Mouse (Mus musculus): ENCODE results near the gene 4930404N11Rik. TPM values are rescaled to one million over a fixed set of nuclear protein-coding genes. Genes with fewer than 3 reads are reported as not detected.

4930404N11Rik gene
- polyA plus RNA-seq, 1 experiment, result 0.16 TPM

DNA sequence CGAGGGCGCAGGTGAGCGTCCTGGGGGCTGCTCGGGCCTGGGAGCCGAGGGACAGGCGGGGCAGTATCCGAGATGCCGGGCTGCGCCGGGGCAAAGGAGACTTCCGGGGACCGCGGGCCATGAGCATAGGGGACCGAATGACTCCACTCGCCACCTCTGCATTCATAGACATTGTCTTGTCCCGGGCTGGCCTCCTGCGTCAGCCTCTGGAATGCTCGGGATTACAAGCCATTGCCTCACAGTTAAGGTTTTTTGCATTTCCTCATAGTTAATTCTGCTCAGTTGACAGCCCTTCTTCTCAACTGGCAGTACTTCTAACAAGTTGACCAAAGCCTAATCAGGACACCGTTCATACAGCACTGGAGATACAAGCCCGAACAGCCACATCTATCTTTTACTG lies 44.2 kb downstream of the 4930404N11Rik start:
- no peak for DNase-seq
- Histone ChIP-seq H3K4me1 (ENCODE audit: control insufficient read depth, insufficient read depth, low read length) (peaks cover 5% of the 10 kb centered on the region; the same call in 1 of the 2 replicates), H3K36me3 (ENCODE audit: control insufficient read depth, insufficient read depth, low read length) (no peaks in the 10 kb centered on the region; the same call in 1 of the 2 replicates), H3K27me3 (replicated peaks; ENCODE audit: control insufficient read depth, insufficient read depth, low read length) (no peaks in the 10 kb centered on the region), H3K4me3 (ENCODE audit: insufficient read depth, low read depth, low read length) (peak overlapping the region; percentile 80), H3K27ac (ENCODE audit: insufficient read depth, low read depth, low read length) (peak overlapping the region; percentile 90; the same call in 1 of the 2 replicates)
- TF ChIP-seq POLR2A (IDR thresholded peaks at IDR 0.05; ENCODE audit: low read depth, low read length), result no peak
- no peak for TF ChIP-seq CTCF (conservative IDR thresholded peaks at IDR 0.05; ENCODE audit: insufficient read depth, insufficient read length, low read depth, low read length)
- WGBS, result 1% methylated on average over 20 of the region's 20 CpGs

DNA sequence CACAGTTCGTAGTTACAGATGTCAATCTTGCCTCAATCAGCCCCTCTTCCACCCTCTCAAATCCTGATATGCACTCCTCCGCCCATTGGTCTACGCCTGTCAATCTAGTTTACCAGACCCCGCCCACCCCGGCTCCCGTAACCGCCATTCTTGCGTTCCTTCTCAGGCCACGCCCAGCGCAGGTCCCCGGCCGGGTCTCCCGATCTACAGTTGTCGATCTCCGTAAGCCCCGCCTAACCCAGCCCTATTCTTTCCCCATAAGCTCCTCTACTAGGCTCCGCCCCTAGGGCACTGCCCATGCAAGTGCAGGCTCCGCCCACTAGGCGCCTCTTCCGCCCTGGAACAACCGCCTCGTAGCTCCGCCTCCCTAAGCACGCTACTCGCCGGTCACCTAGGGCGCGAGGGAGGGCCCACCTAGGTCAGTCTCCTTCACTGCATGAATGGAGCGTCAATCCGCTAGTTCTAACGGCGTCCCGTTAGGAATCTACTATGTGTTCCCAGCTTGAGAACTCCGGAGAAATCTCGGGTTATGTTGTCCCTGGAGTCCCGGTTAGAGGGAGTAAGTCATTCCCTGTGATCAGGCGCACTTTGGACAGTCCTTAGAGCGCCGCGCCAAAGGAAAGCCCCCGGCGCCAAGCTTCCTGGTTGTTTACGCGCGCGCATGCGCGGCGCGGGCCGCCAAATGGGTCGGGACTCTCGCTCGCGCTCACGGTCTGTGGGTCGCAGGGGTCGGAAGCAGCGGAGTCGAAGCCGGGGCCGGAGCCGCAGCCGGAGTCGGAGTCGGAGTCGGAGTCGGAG lies 44.9 kb downstream of the 4930404N11Rik start, which contains the start of gene Cactin:
TSS of gene Cactin (plus strand) at position 554 of the 798 bp plus-strand sequence.
- H3K36me3 ChIP-seq (ENCODE audit: control insufficient read depth, insufficient read depth, low read length), result no peaks in the 10 kb centered on the region
- peak; percentile 100 for DNase-seq
- H3K27ac ChIP-seq (ENCODE audit: insufficient read depth, low read depth, low read length), result peak within 1 kb of the TSS; percentile 90
- peaks cover 5% of the 10 kb centered on the region; the same call in 1 of the 2 replicates for H3K4me1 ChIP-seq (ENCODE audit: control insufficient read depth, insufficient read depth, low read length)
- no peaks in the 10 kb centered on the region for H3K27me3 ChIP-seq (replicated peaks; ENCODE audit: control insufficient read depth, insufficient read depth, low read length)
- peak within 1 kb of the TSS; percentile 80 for H3K4me3 ChIP-seq (ENCODE audit: insufficient read depth, low read depth, low read length)
- WGBS, result under 1% methylated on average over 68 of the region's 68 CpGs
- TF ChIP-seq CTCF (conservative IDR thresholded peaks at IDR 0.05; ENCODE audit: insufficient read depth, insufficient read length, low read depth, low read length) (no peak), POLR2A (IDR thresholded peaks at IDR 0.05; ENCODE audit: low read depth, low read length) (no peak)

DNA sequence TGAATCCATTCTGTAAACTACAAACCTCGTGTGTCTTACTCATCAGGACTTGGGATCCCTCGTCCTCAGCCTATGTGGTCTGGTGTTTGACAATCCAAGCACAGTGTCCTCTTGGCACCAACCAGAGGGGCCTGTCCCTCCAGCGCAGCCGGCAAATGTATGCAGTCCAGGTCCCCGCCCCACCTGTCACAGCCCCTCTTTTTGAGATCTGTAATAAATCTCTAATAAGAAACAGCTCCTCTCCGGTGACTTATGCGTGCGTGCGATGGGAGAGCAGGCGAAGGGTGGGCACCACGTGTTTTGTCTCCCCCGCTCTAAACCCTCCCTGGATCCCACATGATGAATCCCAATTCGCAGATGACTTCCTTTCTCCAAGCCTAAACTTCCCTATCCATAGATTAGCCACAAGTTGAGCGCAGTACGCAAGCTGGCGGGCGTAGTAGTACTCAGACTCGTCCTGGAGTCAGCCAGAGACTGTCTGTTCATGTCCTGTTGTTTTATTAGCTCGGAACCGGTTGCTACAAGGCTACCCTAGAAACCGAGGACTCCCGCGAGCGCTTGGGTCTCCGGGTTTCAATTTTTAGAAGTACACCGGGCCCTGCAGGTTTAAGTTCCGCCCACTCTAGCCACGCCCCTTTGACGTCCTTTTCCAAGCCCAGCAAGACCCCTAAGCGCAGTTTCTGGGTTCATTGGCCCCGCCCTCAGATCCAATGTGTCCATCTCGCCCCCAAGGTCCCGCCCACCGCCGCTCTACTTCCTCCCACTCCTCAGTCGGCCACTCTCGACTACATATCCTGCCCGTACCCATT lies 45.7 kb downstream of the 4930404N11Rik start:
- Histone ChIP-seq H3K27ac (ENCODE audit: insufficient read depth, low read depth, low read length) (peak overlapping the region; percentile 83), H3K36me3 (ENCODE audit: control insufficient read depth, insufficient read depth, low read length) (no peaks in the 10 kb centered on the region), H3K4me1 (ENCODE audit: control insufficient read depth, insufficient read depth, low read length) (peaks cover 5% of the 10 kb centered on the region; the same call in 1 of the 2 replicates), H3K27me3 (replicated peaks; ENCODE audit: control insufficient read depth, insufficient read depth, low read length) (no peaks in the 10 kb centered on the region), H3K4me3 (ENCODE audit: insufficient read depth, low read depth, low read length) (peak overlapping the region; percentile 59)
- DNase-seq, result peak; percentile 31
- TF ChIP-seq CTCF (conservative IDR thresholded peaks at IDR 0.05; ENCODE audit: insufficient read depth, insufficient read length, low read depth, low read length), result no peak
- no peak for TF ChIP-seq POLR2A (IDR thresholded peaks at IDR 0.05; ENCODE audit: low read depth, low read length)
- 1% methylated on average over 38 of the region's 38 CpGs for WGBS

DNA sequence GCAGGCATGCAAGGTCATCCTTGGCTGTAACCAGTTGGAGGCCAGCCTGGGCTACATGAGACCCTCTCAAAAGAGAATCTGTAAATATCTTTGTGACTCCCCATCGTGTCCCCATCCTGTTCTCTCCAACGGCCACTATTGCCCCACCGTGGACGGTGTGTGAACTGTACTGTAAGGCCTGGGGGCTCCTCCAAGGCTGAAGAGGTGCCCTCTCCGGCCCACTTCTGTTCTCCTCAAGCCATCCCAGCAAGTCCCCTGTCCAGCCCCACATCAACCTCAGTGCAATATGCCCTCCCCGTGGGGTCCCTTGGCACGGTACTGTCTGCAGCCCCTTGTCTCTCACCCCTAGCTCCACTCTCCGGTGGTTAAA lies 46.3 kb downstream of the 4930404N11Rik start:
- TF ChIP-seq POLR2A (IDR thresholded peaks at IDR 0.05; ENCODE audit: low read depth, low read length) (no peak), CTCF (conservative IDR thresholded peaks at IDR 0.05; ENCODE audit: insufficient read depth, insufficient read length, low read depth, low read length) (peak; percentile 34; the same call in 1 of the 2 replicates)
- Histone ChIP-seq H3K36me3 (ENCODE audit: control insufficient read depth, insufficient read depth, low read length) (no peaks in the 10 kb centered on the region), H3K4me3 (ENCODE audit: insufficient read depth, low read depth, low read length) (no peak overlapping the region), H3K27ac (ENCODE audit: insufficient read depth, low read depth, low read length) (no peak overlapping the region), H3K27me3 (replicated peaks; ENCODE audit: control insufficient read depth, insufficient read depth, low read length) (no peaks in the 10 kb centered on the region), H3K4me1 (ENCODE audit: control insufficient read depth, insufficient read depth, low read length) (peaks cover 5% of the 10 kb centered on the region; the same call in 1 of the 2 replicates)
- no peak for DNase-seq
- 34% methylated on average over 8 of the region's 8 CpGs for WGBS

DNA sequence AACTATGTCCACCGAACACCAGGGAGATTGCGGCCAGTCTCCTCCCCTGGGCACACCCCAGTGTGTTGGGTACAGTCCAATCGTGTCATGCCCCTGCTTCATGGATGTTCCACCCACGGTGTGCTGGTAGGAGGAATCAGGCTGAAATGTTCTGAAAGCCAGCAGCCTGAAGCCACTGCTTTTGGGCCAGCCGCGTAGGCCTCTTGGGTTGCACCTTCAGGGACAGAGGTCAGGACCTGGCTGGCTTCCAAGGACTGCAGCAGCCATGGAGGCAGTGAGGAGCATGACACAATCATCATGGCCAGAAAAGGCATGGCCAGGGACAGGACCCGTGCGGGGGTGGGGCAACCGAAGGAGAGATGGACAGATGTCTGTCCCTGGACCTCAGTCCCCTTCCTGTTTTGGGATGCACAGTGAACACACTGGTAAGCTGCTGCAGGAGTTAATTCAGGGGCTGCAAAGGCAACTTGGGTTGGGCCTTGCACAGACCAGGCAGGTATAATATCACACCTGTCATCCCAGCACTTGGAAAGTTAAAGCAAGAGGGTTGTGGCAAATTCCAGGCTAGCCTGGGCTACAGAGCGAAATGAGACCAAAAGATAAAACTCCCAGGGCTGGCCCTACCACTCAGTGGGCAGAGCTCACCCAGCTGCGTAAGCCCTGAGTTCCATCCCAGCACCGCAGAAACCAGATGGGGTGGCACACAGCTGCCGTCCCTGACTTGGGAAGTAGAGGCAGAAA lies 46.9 kb downstream of the 4930404N11Rik start:
- Histone ChIP-seq H3K27me3 (replicated peaks; ENCODE audit: control insufficient read depth, insufficient read depth, low read length) (no peaks in the 10 kb centered on the region), H3K4me3 (ENCODE audit: insufficient read depth, low read depth, low read length) (no peak overlapping the region), H3K36me3 (ENCODE audit: control insufficient read depth, insufficient read depth, low read length) (no peaks in the 10 kb centered on the region), H3K4me1 (ENCODE audit: control insufficient read depth, insufficient read depth, low read length) (peaks cover 5% of the 10 kb centered on the region; the same call in 1 of the 2 replicates), H3K27ac (ENCODE audit: insufficient read depth, low read depth, low read length) (no peak overlapping the region)
- TF ChIP-seq CTCF (conservative IDR thresholded peaks at IDR 0.05; ENCODE audit: insufficient read depth, insufficient read length, low read depth, low read length) (no peak), POLR2A (IDR thresholded peaks at IDR 0.05; ENCODE audit: low read depth, low read length) (no peak)
- 72% methylated on average over 13 of the region's 13 CpGs for WGBS
- DNase-seq, result peak; percentile 45

DNA sequence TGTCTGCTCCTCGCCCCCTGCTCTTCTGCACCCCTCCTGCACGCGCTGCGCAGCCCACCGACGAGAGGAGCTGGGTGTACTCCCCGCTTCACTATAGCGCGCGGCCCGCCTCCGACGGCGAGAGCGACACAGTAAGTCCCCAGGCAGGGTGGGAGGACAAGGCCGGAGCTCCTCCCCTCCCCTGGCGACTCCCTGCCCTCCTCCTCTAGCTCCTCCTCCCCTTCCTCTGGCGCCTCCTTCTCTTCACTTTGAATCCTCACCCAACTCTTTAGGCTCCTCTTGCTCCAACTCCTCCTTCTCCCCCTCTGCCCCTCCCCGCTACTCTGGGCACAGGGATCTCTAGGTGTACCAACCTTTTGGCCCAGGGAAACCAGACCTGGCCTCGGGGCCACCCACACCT lies 48.3 kb downstream of the 4930404N11Rik start:
- Histone ChIP-seq H3K27ac (ENCODE audit: insufficient read depth, low read depth, low read length) (no peak overlapping the region; the same call in 1 of the 2 replicates), H3K4me1 (ENCODE audit: control insufficient read depth, insufficient read depth, low read length) (peaks cover 5% of the 10 kb centered on the region; the same call in 1 of the 2 replicates), H3K36me3 (ENCODE audit: control insufficient read depth, insufficient read depth, low read length) (no peaks in the 10 kb centered on the region), H3K27me3 (replicated peaks; ENCODE audit: control insufficient read depth, insufficient read depth, low read length) (no peaks in the 10 kb centered on the region), H3K4me3 (ENCODE audit: insufficient read depth, low read depth, low read length) (peak overlapping the region; percentile 39; the same call in 1 of the 2 replicates)
- 22% methylated on average over 20 of the region's 20 CpGs for WGBS
- no peak for TF ChIP-seq POLR2A (IDR thresholded peaks at IDR 0.05; ENCODE audit: low read depth, low read length)
- peak; percentile 77 for DNase-seq

Data from kidney, adult 2 months (tissue).